Mouse (Mus musculus) kidney, postnatal 14 days (tissue): ENCODE measurements around the gene Serpina16.

Experiments used
- DNase-seq: peaks from one replicate; pipeline ENCODE4 v3.0.0; 2022; ENCODE audit warnings: mixed read lengths

The Serpina16 gene

DNA sequence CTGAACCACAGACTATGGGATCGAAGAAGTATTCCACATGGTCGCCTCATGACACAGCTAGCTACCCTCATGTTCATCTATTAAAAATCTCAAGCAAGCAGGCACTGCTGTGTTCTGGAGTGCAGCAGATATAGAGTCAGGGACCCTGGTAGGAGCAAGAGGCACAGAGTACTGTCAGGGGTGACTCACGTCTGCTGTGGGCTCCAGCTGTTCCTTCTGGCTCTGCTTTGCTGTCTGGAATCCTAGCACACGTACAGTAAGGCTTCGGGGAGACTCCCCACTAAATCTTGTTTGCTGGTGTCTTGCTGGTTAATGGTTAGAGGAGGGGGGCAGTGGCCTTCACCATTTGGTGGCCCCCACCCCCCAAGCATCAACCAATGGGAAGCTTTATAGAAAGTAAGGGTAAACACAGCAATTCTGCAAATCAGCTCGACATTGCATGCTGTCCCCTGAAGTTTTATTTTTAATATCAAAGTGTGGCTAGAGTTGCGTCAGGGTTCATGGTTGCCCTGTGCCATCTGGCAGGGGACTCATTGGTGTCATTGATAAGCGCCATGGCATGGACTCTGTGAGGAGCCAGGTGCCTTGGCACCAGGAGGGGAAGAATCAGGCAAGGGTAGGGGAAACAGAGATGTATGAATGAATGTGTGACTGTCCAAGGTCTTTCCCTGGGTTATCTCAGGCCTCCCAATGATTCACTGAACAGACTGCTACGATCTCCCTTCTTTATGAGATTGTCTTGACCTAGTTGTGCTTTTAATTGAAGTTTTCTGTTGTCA, 18.9 kb downstream of the Serpina16 start, which contains the start of gene Serpina6:
Gene Serpina6, minus strand, starts transcription at position 365 of the 779 bp plus-strand sequence.
- peak; percentile 40 for DNase-seq

DNA sequence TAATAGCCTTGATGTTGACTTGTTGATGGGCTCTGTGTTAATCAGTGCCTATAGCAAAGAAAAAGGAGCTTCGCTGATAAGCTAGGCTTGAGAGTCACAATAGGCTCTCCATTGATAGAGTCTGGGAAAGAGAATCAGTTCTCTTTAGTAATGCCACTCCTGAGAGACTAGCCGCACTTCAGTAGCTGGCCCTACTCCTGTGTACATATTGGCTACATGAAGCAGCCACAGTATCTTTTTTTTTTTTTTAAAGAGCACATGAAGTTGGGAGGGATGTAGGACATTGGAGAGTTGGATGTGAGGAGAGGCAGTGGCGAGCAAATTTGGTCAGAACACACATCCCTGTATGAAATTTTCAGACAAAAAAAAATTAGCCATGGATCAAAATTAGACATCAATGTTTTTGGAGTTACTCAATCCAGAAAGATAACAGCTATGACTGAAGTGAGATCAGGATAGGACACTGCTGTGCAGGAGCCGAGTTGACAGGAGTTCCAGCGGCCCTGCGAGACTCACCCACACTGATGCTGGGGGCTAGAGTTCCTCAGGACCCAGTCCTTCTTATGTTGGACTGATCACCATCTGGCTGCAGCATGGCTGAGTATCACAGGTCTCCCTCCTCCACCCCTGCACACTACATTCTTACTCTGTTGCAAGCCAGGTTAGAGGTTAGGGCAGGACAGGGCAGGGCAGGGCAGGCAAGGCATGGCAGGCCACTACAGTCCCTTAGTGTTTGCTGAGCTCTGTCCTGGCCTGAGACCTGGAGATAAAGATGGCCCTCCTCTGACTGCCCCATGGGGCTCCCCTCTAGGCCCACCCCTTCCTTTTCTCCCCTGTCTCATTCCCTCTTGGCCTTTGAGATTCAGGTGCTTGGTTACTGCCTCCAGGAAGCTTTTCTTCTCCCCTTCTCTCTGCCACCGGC, 20.6 kb downstream of the Serpina16 start:
- DNase-seq: no peak

DNA sequence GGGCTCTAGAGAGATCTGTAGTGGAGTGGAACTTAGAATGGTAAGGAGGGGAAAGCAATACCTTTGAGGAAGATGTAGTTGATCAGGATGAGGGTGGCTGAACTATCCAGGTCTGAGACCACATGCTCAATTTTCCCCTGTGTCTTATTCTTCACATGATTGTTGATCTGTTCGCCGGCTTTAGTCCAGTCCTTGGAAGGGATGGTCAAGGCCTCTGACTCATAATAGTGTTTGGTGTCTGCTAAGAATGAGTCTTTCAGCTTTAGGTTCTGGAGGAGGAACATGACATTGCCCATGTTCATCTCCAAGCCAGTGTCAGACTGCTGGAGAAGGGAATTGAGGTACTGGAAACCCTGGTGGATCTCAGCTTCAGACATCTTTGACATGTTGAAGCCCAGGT, 22.1 kb downstream of the Serpina16 start:
- no peak for DNase-seq

DNA sequence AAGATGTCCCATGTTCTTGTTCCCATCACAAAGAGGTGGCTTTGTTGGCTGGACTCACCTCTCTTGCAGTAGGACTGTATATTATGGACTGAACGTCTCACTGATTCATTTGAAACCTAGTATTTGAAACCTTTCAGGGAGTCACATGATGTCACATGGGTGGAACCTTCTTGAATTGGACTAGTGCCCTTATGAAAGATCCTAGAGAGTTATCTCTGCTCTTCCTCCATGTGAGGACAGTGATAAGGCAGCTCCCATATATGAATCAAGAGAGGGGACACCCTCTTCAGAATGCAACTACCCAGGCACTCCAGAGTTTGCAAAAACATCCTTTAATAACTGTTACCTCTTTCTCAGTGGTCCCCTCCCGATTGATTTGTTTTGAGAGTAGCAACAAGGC, 29.6 kb downstream of the Serpina16 start:
- no peak for DNase-seq

DNA sequence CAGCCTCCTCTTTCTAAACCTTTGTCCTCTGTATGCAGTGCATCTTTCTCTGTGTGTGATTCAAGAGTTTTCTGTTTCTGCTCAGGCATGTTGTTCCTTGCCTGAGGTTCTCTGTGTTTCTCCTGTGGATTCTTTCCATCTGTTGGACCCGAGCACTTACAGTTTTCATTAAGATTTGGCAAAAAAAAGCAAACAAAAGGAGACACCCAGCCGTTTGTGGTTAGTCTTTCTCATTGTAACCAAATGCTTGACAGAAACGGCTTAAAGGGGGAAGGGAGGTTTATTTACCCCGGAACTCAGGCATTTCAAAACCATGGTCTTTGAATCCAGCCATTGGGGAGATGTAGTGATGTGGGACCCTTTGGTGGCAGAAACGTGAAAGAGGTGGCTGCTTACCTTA, 31.3 kb downstream of the Serpina16 start:
- no peak for DNase-seq

DNA sequence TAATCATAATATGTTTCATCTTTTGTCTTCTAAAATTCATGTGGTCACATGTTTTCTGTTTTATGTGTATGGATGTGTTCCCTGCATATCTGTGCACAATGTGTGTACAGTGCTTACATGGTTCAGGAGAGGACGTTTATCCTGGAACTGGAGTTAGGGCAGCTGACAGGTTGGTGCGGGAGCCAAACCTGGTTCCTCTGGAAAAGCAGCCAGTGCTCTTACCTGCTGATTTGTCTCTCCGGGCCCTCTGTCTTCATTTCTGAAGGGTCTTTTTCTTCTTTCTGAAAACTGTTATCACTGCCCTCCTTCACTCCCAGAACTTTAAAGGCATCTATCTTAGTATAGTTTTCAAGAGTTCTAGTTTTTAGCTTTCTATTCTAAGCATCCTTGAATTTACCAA, 32.1 kb downstream of the Serpina16 start:
- DNase-seq: no peak

DNA sequence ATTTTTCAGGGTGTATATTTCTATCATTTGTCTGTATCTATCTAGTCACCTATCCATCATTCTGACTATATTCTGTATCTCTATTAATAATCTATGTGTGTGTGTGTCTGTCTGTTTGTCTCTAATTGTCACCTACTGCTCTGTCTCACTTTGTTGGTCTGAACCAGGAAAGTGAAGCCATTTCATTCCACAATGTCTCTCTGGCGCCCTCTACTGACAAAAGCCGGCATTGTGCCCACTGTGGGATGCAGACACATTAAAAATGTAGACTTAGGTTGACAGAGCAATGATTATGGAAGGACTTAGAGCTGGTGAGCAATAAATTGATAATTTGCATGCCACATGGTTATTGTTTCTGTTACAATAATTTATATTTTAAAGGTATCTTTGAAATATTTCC, 32.6 kb downstream of the Serpina16 start:
- peak; percentile 80 for DNase-seq

DNA sequence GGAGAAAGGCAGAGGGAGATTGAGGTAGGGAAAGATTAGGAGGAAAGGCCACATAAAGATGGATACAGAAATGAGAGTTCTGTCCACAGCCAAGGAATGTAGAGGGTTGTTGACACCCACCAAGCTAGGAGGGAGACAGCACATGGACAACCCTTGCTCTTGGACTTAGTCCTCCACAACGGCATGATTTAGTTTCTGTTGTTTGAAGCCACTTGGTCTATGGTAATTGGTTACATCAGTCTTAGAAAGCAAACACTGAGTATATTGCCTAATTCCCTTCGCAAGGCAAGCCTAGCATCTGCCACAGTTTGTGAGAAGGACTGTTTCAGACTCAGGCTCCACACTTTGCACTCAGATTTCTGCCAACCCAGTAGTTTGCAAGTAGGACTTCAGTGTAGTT, 40.1 kb downstream of the Serpina16 start:
- no peak for DNase-seq

DNA sequence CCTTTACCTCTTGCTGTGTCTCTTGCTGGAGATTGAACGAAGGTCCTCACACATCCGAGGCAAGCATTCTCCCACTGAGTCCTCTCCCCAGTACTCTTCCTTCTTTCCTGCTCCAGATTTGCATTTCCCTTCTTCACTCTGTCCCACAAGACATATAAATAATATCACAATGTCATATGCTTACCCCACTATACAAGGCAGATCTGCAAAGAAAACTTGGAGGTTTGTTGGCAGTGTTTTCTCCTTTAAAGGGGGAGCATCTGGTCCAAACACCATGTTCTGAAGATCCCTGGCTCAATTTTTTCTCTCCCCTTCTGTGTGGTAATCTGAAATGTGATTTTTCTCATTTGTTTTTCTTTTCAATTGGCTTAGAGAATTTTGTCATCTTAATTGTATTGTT, 41.5 kb downstream of the Serpina16 start:
- DNase-seq: no peak

DNA sequence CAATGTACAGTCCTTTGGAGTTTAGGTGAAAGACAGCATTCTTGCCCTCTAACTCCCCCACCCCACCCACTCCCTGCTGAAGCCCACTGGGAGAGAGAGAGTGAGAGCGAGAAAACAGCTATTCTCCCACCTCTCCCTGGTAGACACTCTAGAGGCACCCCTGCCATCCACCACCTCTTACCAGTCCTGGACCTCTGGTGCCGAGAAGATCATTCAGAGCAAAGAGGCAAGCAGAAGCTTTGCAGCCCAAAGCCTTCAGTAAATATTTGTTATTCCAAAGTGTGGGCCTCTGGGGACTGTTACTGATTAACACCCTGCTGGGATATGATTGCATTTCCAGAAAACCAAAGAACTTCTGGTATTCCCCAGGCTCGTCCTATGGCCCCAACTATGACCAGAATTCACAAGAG, 44.7 kb downstream of the Serpina16 start, which contains the start of gene Serpina10:
Gene Serpina10, minus strand, starts transcription at position 242 of the 410 bp plus-strand sequence.
- no peak for DNase-seq
